Mouse (Mus musculus) ovary, postnatal 14 days (tissue): ENCODE results near the gene Nkiras2.
A peak's percentile ranks its signal among the peaks of the same experiment; 100 is the strongest.
"Not testable (repeated sequence)": the region's sequence is repeated elsewhere in the genome, so short reads cannot be mapped to it uniquely, and the experiment has no call there.

Experiments
- DNase-seq: peaks from one replicate; pipeline ENCODE4 v3.0.0; 2022; ENCODE audit warnings: low spot score

Nkiras2 gene

GRCm38 (mm10) chr11:100601372-100601771 is 17.7 kb upstream of the Nkiras2 start:
- no peak for DNase-seq

- no peak for DNase-seq
Measured at GRCm38 (mm10) chr11:100603155-100603554, 15.9 kb upstream of the Nkiras2 start.

- DNase-seq, result no peak
Measured at GRCm38 (mm10) chr11:100603813-100604212, 15.2 kb upstream of the Nkiras2 start.

- DNase-seq, result no peak
Measured at GRCm38 (mm10) chr11:100604321-100605005, 14.6 kb upstream of the Nkiras2 start.

GRCm38 (mm10) chr11:100605451-100605850 is 13.6 kb upstream of the Nkiras2 start:
- DNase-seq, result no peak

- DNase-seq, result no peak
Measured at GRCm38 (mm10) chr11:100607121-100607520, 11.9 kb upstream of the Nkiras2 start.

- DNase-seq, result no peak
Measured at GRCm38 (mm10) chr11:100608796-100609195, 10.2 kb upstream of the Nkiras2 start.

GRCm38 (mm10) chr11:100609355-100609996 is 9.6 kb upstream of the Nkiras2 start:
- DNase-seq, result no peak

GRCm38 (mm10) chr11:100609997-100610680 is 8.9 kb upstream of the Nkiras2 start:
- no peak for DNase-seq

GRCm38 (mm10) chr11:100611627-100612026 is 7.4 kb upstream of the Nkiras2 start:
- no peak for DNase-seq

GRCm38 (mm10) chr11:100613241-100613640 is 5.8 kb upstream of the Nkiras2 start:
- no peak for DNase-seq

- no peak for DNase-seq
Measured at GRCm38 (mm10) chr11:100616332-100616731, 2.7 kb upstream of the Nkiras2 start.

GRCm38 (mm10) chr11:100616836-100617235 is 2.2 kb upstream of the Nkiras2 start:
- DNase-seq, result not testable (repeated sequence)

GRCm38 (mm10) chr11:100617480-100617879 is 1.6 kb upstream of the Nkiras2 start:
- no peak for DNase-seq

- peak; percentile 93 for DNase-seq
Measured at GRCm38 (mm10) chr11:100619485-100619975, 486 bp downstream of the Nkiras2 start.

GRCm38 (mm10) chr11:100619982-100620381 is 938 bp downstream of the Nkiras2 start, which contains the start of gene Dnajc7:
Dnajc7 (minus strand) TSS chr11:100620168.
- no peak for DNase-seq

GRCm38 (mm10) chr11:100622714-100623113 is 3.7 kb downstream of the Nkiras2 start:
- DNase-seq, result peak; percentile 90

GRCm38 (mm10) chr11:100623867-100624266 is 4.8 kb downstream of the Nkiras2 start:
- DNase-seq, result no peak

- DNase-seq, result no peak
Measured at GRCm38 (mm10) chr11:100625754-100626700, 7.0 kb downstream of the Nkiras2 start.

GRCm38 (mm10) chr11:100626701-100627195 is 7.7 kb downstream of the Nkiras2 start:
- DNase-seq, result peak; percentile 66

- DNase-seq, result no peak
Measured at GRCm38 (mm10) chr11:100628056-100628455, 9.0 kb downstream of the Nkiras2 start.
